Mouse (Mus musculus) limb, embryonic 13.5 days (tissue): ENCODE results near the gene Cd320. TPM values are rescaled to one million over a fixed set of nuclear protein-coding genes. Genes with fewer than 3 reads are reported as not detected.
A peak's percentile ranks its signal among the peaks of the same experiment; 100 is the strongest.
"Not testable (repeated sequence)": the region's sequence is repeated elsewhere in the genome, so short reads cannot be mapped to it uniquely, and the experiment has no call there.

Experiments used
- ATAC-seq: fragments of 200-750 bp; cut with Nextera tagmentation; 2 replicates; pipeline ENCODE4 v1.8.0; 2017; ENCODE audit warnings: low read depth, moderate number of reproducible peaks, moderate TSS enrichment; ENCODE audit not compliant: low FRiP score
- H3K27ac ChIP-seq: fragments of 300-500 bp; sonication (generic); 2 replicates; pipeline ENCODE4 v1.5.1; 2015; ENCODE audit warnings: inconsistent platforms, mild to moderate bottlenecking, moderate library complexity
- H3K27me3 ChIP-seq: fragments of 300-500 bp; sonication (generic); 2 replicates; pipeline ENCODE4 v1.6.1; 2015; ENCODE audit warnings: mild to moderate bottlenecking, inconsistent platforms
- H3K36me3 ChIP-seq: fragments of 300-500 bp; sonication (generic); 2 replicates; pipeline ENCODE4 v1.6.1; 2015; ENCODE audit warnings: inconsistent platforms, mild to moderate bottlenecking, moderate library complexity
- H3K4me1 ChIP-seq: fragments of 300-500 bp; sonication (generic); 2 replicates; pipeline ENCODE4 v1.6.1; 2015; ENCODE audit warnings: inconsistent platforms
- H3K4me2 ChIP-seq: fragments of 300-500 bp; sonication (generic); replicated peaks from 2 replicates; pipeline ENCODE4 v1.6.1; 2015; ENCODE audit warnings: inconsistent platforms, mild to moderate bottlenecking, moderate library complexity
- H3K4me3 ChIP-seq: fragments of 300-500 bp; sonication (generic); 2 replicates; pipeline ENCODE4 v1.5.1; 2015; ENCODE audit warnings: moderate library complexity, mild to moderate bottlenecking, inconsistent platforms
- H3K9ac ChIP-seq: fragments of 300-500 bp; sonication (generic); 2 replicates; pipeline ENCODE4 v1.6.1; 2015; ENCODE audit warnings: mild to moderate bottlenecking, inconsistent platforms
- H3K9me3 ChIP-seq: fragments of 300-500 bp; sonication (generic); 2 replicates; pipeline ENCODE4 v1.6.1; 2016; ENCODE audit warnings: inconsistent platforms
- WGBS: fragments of 180-500 bp; shearing (Covaris S2); methylation state at CpG from one replicate; pipeline ENCODE4 v1.1.7; 2015; 5-methylcytosine and 5-hydroxymethylcytosine counted together
- microRNA-seq: library from miRNA; unstranded; fragments of <30 nt; microRNA quantifications from one replicate; pipeline ENCODE4, GENCODE M21; 2016
- polyA plus RNA-seq: library from polyadenylated mRNA; unstranded; fragments of >200 nt; fragmentation: Nextera tagmentation; extraction: Ambion mirVana; gene quantifications from 2 replicates; pipeline ENCODE4 v1.2.1, GENCODE M21; 2015

Gene Cd320
- polyA plus RNA-seq, 1 experiment from 2014 or later, result 67.0 TPM

DNA sequence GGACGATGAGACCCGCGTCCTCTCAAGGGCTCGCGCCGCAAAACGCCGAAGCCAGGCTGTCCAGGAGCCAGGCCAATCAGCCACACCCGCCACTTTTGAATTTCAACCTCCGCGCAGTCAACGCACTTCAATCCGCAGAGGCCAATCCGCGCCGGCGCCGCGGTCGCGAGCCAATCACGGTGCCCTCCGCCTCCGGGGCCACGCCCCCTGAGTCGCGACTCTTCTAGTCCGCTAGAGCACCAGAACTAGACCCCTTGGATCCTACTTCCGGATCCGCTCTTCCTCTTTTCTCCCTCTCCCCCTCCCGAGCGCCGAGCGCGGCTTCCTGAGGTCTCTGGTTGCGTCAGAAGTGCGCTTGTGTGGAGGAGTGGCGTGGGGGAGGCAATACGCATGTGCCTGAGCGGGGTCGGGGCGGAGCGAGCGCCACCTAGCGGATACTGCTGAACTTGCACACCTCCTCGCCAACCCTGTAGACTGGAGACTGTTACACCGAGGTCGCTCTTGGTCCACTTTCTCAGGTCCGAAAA is 47.7 kb downstream of the Cd320 start, which contains the start of gene Kifc1:
TSS of gene Kifc1 (minus strand) at position 129 of the 527 bp plus-strand sequence.
- Histone ChIP-seq H3K27me3 (no peaks in the 10 kb centered on the region), H3K9ac (peak within 1 kb of the TSS; percentile 77), H3K9me3 (no peaks in the 10 kb centered on the region), H3K27ac (no peak within 1 kb of the TSS), H3K36me3 (peaks cover 12% of the 10 kb centered on the region), H3K4me1 (peaks cover 22% of the 10 kb centered on the region), H3K4me3 (peak within 1 kb of the TSS; percentile 64), H3K4me2 (peak within 1 kb of the TSS; percentile 72)
- peak; percentile 100 for ATAC-seq
- WGBS, result under 1% methylated on average over 49 of the region's 49 CpGs

DNA sequence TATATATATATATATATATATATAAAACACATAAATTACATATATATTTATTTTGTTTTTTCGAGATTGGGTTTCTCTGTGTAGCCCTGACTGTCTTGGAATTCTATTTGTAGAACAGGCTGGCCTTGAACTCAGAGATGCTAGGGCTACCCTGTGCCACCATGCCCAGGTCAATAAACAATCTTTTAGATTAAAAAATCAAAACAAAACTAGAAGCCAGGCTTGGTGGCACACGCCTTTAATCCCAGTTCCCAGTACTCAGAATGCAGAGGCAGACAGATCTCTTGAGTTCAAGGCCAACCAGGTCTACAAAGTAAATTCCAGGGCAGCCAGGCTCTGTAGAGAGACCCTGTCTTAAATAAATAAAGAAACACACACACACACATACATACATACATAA is 48.5 kb downstream of the Cd320 start:
- Histone ChIP-seq H3K9me3 (no peaks in the 10 kb centered on the region), H3K4me1 (peaks cover 22% of the 10 kb centered on the region), H3K9ac (no peak overlapping the region), H3K4me2 (no peak overlapping the region), H3K27me3 (no peaks in the 10 kb centered on the region), H3K4me3 (no peak overlapping the region), H3K36me3 (peaks cover 4% of the 10 kb centered on the region), H3K27ac (no peak overlapping the region)
- ATAC-seq, result no peak
- WGBS, result 66% methylated on average over 2 of the region's 2 CpGs

DNA sequence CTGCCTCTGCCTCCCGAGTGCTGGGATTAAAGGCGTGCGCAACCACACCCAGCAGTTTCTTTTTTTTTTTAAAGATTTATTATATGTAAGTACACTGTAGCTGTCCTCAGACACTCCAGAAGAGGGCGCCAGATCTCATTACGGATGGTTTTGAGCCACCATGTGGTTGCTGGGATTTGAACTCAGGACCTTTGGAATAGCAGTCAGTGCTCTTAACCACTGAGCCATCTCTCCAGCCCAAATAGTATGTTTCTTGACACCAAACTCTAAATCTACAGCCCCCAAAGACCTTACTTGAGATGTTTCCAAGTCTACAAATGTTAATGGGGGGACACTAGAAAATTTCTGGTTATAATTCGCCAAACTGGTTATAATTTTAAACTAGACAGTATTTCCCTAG is 49.0 kb downstream of the Cd320 start:
- peaks cover 22% of the 10 kb centered on the region for H3K4me1 ChIP-seq
- H3K27me3 ChIP-seq, result not testable (repeated sequence)
- WGBS, result 68% methylated on average over 6 of the region's 6 CpGs

DNA sequence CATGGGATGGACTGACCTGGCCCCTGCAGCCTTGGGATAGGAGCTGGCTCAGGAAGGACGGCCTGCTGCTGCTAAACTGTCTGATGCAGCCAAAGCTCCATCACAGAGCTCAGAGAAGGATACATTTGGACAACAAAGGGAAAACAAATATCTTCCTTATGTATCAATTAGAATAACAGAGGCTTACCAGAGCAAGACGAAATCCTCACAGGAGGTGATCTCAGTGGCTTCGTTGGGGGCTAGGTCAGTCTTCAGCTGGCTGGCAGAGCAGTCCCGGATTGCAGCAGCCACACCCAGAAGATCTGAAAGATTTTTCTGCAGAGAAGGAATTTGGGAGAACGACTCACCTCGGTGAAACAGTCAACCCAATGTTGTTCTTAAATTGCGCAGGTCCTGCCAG is 49.5 kb downstream of the Cd320 start:
- H3K4me2 ChIP-seq, result no peak overlapping the region
- ATAC-seq, result no peak
- H3K27me3 ChIP-seq, result no peaks in the 10 kb centered on the region
- no peaks in the 10 kb centered on the region for H3K9me3 ChIP-seq
- H3K27ac ChIP-seq, result no peak overlapping the region
- H3K36me3 ChIP-seq, result no peaks in the 10 kb centered on the region
- no peak overlapping the region for H3K9ac ChIP-seq
- peaks cover 22% of the 10 kb centered on the region for H3K4me1 ChIP-seq
- no peak overlapping the region for H3K4me3 ChIP-seq
- 23% methylated on average over 7 of the region's 7 CpGs for WGBS

More for the DNA sequence above, 49.0 kb downstream of the Cd320 start:
- not testable (repeated sequence) for H3K4me2 ChIP-seq, ATAC-seq, H3K4me3 ChIP-seq, H3K9me3 ChIP-seq, H3K36me3 ChIP-seq, H3K27ac ChIP-seq, H3K9ac ChIP-seq

DNA sequence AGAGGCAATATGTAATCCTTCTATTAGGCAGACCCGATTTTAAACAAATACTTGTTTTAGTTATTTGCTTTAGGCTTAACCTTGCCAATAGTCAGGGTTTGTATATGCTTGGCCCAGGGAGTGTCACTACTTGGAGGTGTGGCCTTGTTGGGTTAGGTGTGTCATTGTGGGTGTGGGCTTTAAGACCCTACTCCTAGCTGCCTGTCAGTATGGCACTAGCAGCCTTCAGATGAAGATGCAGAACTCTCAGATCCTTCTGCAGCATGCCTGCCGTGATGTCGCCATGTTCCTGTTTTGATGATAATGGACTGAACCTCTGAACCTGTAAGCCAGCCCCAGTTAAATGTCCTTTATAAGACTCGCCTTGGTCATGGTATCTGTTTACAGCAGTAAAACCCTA is 50.1 kb downstream of the Cd320 start:
- not testable (repeated sequence) for ATAC-seq, H3K27ac ChIP-seq, H3K36me3 ChIP-seq, H3K27me3 ChIP-seq, H3K4me2 ChIP-seq, H3K9ac ChIP-seq, H3K4me3 ChIP-seq, H3K9me3 ChIP-seq
- 79% methylated on average over 4 of the region's 4 CpGs for WGBS
- peaks cover 18% of the 10 kb centered on the region for H3K4me1 ChIP-seq

DNA sequence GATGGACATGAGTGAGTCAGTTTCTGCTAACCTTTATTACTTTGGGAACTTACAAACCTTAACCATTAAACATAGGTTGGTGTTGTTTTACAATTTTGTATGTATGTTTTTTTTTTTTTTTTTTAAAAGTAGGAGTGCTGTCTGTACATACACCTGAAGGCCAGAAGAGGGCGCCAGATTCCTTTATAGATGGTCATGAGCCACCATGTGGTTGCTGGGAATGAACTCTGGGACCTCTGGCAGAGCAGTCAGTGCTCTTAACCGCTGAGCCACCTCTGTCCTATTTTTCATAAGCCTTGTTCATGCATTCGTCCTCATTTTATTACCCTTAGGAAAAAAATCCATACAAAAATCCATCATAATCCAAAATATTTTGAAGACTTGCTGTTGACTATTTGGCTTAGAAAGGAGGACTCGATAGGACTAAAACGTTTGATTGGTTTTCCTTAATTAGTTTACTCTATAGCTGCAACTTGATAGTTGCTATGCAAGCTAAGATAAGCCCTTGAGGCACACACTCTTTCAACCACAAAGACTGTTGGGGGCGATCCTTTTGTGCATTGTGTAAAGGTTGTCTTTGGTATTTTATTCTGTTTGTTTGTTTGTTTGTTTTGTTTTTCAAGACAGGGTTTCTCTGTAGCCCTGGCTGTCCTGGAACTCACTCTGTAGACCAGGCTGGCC is 54.4 kb downstream of the Cd320 start:
- H3K4me3 ChIP-seq, result no peak overlapping the region
- H3K9me3 ChIP-seq, result no peaks in the 10 kb centered on the region
- no peaks in the 10 kb centered on the region for H3K27me3 ChIP-seq
- ATAC-seq, result no peak
- no peak overlapping the region for H3K4me2 ChIP-seq
- no peaks in the 10 kb centered on the region for H3K4me1 ChIP-seq
- H3K27ac ChIP-seq, result no peak overlapping the region
- no peaks in the 10 kb centered on the region for H3K36me3 ChIP-seq
- WGBS, result 46% methylated on average over 6 of the region's 6 CpGs
- H3K9ac ChIP-seq, result no peak overlapping the region

DNA sequence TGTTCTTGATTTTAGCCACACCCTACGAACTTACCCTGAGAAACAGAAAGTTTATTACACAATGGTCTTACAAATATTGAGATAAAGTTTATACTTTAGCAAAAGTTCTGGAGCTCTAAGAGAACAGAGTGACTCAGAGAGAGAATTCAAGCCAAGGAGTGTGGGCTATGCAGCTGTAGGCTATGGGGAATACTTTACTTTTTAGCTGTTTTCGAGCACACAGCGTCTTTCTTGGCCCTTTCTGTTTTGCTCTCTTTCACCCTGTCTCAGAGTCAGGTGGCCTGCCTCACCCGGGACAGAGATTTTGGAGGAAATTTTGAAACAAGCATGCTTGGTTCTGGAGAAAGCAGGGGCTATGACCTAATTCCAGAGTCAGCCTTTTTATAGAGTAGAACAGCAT is 55.3 kb downstream of the Cd320 start:
- H3K36me3 ChIP-seq, H3K4me1 ChIP-seq, H3K27me3 ChIP-seq, H3K9me3 ChIP-seq, H3K27ac ChIP-seq, ATAC-seq, H3K4me2 ChIP-seq, H3K4me3 ChIP-seq, H3K9ac ChIP-seq: not testable (repeated sequence)
- WGBS, result 84% methylated on average over 4 of the region's 4 CpGs

Small RNA genes lying within 50 kb of the gene (microRNA-seq; reads per million reads assigned to microRNA genes)
- gene Gm27740, result not detected

Other genes starting within 250 kb of the Cd320 start
- 51.4 and 53.7 TPM in 2 replicates for gene Zfp414, start 214.0 kb upstream of the Cd320 start, polyA plus RNA-seq
- 0.65 and 0.68 TPM in 2 replicates for gene Pram1, start 205.0 kb upstream of the Cd320 start, polyA plus RNA-seq
- gene Hnrnpm, start 156.2 kb upstream of the Cd320 start, polyA plus RNA-seq, result 379 and 395 TPM in 2 replicates
- gene March2, start 124.4 kb upstream of the Cd320 start, polyA plus RNA-seq, result 49.3 and 50.9 TPM in 2 replicates
- 325 and 332 TPM in 2 replicates for gene Rab11b, start 82.6 kb upstream of the Cd320 start, polyA plus RNA-seq
- gene Angptl4, start 61.3 kb upstream of the Cd320 start, polyA plus RNA-seq, result 53.8 and 55.9 TPM in 2 replicates
- gene Kank3, start 32.6 kb upstream of the Cd320 start, polyA plus RNA-seq, result 27.6 and 29.1 TPM in 2 replicates
- 962 and 978 TPM in 2 replicates for gene Rps28, start 18.5 kb upstream of the Cd320 start, polyA plus RNA-seq
- gene Ndufa7, start 18.5 kb upstream of the Cd320 start, polyA plus RNA-seq, result 454 and 498 TPM in 2 replicates
- not detected in 2 replicates for gene Gm7029, start 30.7 kb downstream of the Cd320 start, polyA plus RNA-seq
- gene Kifc1, start 47.6 kb downstream of the Cd320 start, polyA plus RNA-seq, result 8.1 and 10.0 TPM in 2 replicates
- gene Platr17, start 62.0 kb downstream of the Cd320 start, polyA plus RNA-seq, result 0.27 and 0.55 TPM in 2 replicates
- 59.6 and 65.4 TPM in 2 replicates for gene Daxx, start 66.3 kb downstream of the Cd320 start, polyA plus RNA-seq
- 27.4 and 28.4 TPM in 2 replicates for gene Tapbp, start 72.8 kb downstream of the Cd320 start, polyA plus RNA-seq
- 16.3 and 16.6 TPM in 2 replicates for gene Zbtb22, start 72.8 kb downstream of the Cd320 start, polyA plus RNA-seq
- gene Rgl2, start 86.5 kb downstream of the Cd320 start, polyA plus RNA-seq, result 54.2 and 59.2 TPM in 2 replicates
- 167 and 171 TPM in 2 replicates for gene Pfdn6, start 97.3 kb downstream of the Cd320 start, polyA plus RNA-seq
- gene Wdr46, start 97.6 kb downstream of the Cd320 start, polyA plus RNA-seq, result 35.4 and 37.0 TPM in 2 replicates
- gene B3galt4, start 108.4 kb downstream of the Cd320 start, polyA plus RNA-seq, result 8.0 and 9.2 TPM in 2 replicates
- 46.8 and 49.4 TPM in 2 replicates for gene Vps52, start 112.7 kb downstream of the Cd320 start, polyA plus RNA-seq
- 1,649 and 1,723 TPM in 2 replicates for gene Rps18, start 112.9 kb downstream of the Cd320 start, polyA plus RNA-seq
- 7.3 and 12.2 TPM in 2 replicates for gene H2-K1, start 157.3 kb downstream of the Cd320 start, polyA plus RNA-seq
- gene Ring1, start 181.6 kb downstream of the Cd320 start, polyA plus RNA-seq, result 19.1 and 19.8 TPM in 2 replicates
- 50.0 and 59.4 TPM in 2 replicates for gene H2-Ke6, start 185.0 kb downstream of the Cd320 start, polyA plus RNA-seq
- 237 and 244 TPM in 2 replicates for gene Slc39a7, start 188.6 kb downstream of the Cd320 start, polyA plus RNA-seq
- 56.1 and 59.1 TPM in 2 replicates for gene Rxrb, start 188.7 kb downstream of the Cd320 start, polyA plus RNA-seq
- 46.3 and 56.6 TPM in 2 replicates for gene Col11a2, start 196.3 kb downstream of the Cd320 start, polyA plus RNA-seq
- 0.55 and 0.65 TPM in 2 replicates for gene H2-Oa, start 249.2 kb downstream of the Cd320 start, polyA plus RNA-seq